Mouse (Mus musculus): ENCODE data around the gene Ttl. TPM values are rescaled to one million over a fixed set of nuclear protein-coding genes. Genes with fewer than 3 reads are reported as not detected.
A peak's percentile ranks its signal among the peaks of the same experiment; 100 is the strongest.

Ttl gene
- polyA plus RNA-seq, 1 experiment from 2014 or later: 35.9 TPM

- no peaks in the 10 kb centered on the region for H3K27me3 ChIP-seq (replicated peaks; ENCODE audit: control insufficient read depth, insufficient read depth, low read length)
- H3K4me1 ChIP-seq (replicated peaks; ENCODE audit: control insufficient read depth, insufficient read depth, low read length): no peaks in the 10 kb centered on the region
- H3K27ac ChIP-seq (ENCODE audit: low read length): no peak within 1 kb of the TSS
- no peak for ATAC-seq
- H3K9me3 ChIP-seq (ENCODE audit: control insufficient read depth, low read length): no peaks in the 10 kb centered on the region
- no peak within 1 kb of the TSS for H3K4me3 ChIP-seq (replicated peaks; ENCODE audit: low read length)
- H3K4me2 ChIP-seq (ENCODE audit: low read length): no peak within 1 kb of the TSS
- no peak within 1 kb of the TSS for H3K9ac ChIP-seq (replicated peaks; ENCODE audit: low read depth, low read length)
- no peaks in the 10 kb centered on the region for H3K36me3 ChIP-seq (ENCODE audit: control insufficient read depth, insufficient read depth)
- WGBS: 74% methylated on average over 8 of the region's 8 CpGs
Observed at GRCm38 (mm10) chr2:129047811-129048210, 17.9 kb upstream of the Ttl start, which contains the start of gene Vinac1. Gene Vinac1 (minus strand): TSS chr2:129048172.

GRCm38 (mm10) chr2:129052451-129052983 is 13.2 kb upstream of the Ttl start:
- H3K9me3 ChIP-seq (ENCODE audit: control insufficient read depth, low read length): no peaks in the 10 kb centered on the region
- H3K27me3 ChIP-seq (replicated peaks; ENCODE audit: control insufficient read depth, insufficient read depth, low read length): no peaks in the 10 kb centered on the region
- no peaks in the 10 kb centered on the region for H3K36me3 ChIP-seq (ENCODE audit: control insufficient read depth, insufficient read depth)
- H3K4me3 ChIP-seq (replicated peaks; ENCODE audit: low read length): no peak overlapping the region
- H3K9ac ChIP-seq (replicated peaks; ENCODE audit: low read depth, low read length): no peak overlapping the region
- no peaks in the 10 kb centered on the region for H3K4me1 ChIP-seq (replicated peaks; ENCODE audit: control insufficient read depth, insufficient read depth, low read length)
- no peak overlapping the region for H3K4me2 ChIP-seq (ENCODE audit: low read length)
- WGBS: 75% methylated on average over 4 of the region's 4 CpGs
- no peak for ATAC-seq
- no peak overlapping the region for H3K27ac ChIP-seq (ENCODE audit: low read length)

GRCm38 (mm10) chr2:129055741-129056140 is 10.0 kb upstream of the Ttl start:
- WGBS: 95% methylated on average over 6 of the region's 6 CpGs
- no peak overlapping the region for H3K4me2 ChIP-seq (ENCODE audit: low read length)
- H3K27ac ChIP-seq (ENCODE audit: low read length): no peak overlapping the region
- no peak overlapping the region for H3K9ac ChIP-seq (replicated peaks; ENCODE audit: low read depth, low read length)
- H3K4me1 ChIP-seq (replicated peaks; ENCODE audit: control insufficient read depth, insufficient read depth, low read length): no peaks in the 10 kb centered on the region
- no peaks in the 10 kb centered on the region for H3K36me3 ChIP-seq (ENCODE audit: control insufficient read depth, insufficient read depth)
- no peaks in the 10 kb centered on the region for H3K27me3 ChIP-seq (replicated peaks; ENCODE audit: control insufficient read depth, insufficient read depth, low read length)
- ATAC-seq: no peak
- H3K4me3 ChIP-seq (replicated peaks; ENCODE audit: low read length): no peak overlapping the region
- H3K9me3 ChIP-seq (ENCODE audit: control insufficient read depth, low read length): no peaks in the 10 kb centered on the region

- Histone ChIP-seq H3K4me1 (replicated peaks; ENCODE audit: control insufficient read depth, insufficient read depth, low read length) (no peaks in the 10 kb centered on the region), H3K27me3 (replicated peaks; ENCODE audit: control insufficient read depth, insufficient read depth, low read length) (no peaks in the 10 kb centered on the region), H3K4me2 (ENCODE audit: low read length) (no peak overlapping the region), H3K4me3 (replicated peaks; ENCODE audit: low read length) (no peak overlapping the region), H3K27ac (ENCODE audit: low read length) (no peak overlapping the region), H3K9me3 (ENCODE audit: control insufficient read depth, low read length) (no peaks in the 10 kb centered on the region), H3K9ac (replicated peaks; ENCODE audit: low read depth, low read length) (no peak overlapping the region), H3K36me3 (ENCODE audit: control insufficient read depth, insufficient read depth) (no peaks in the 10 kb centered on the region)
- no peak; the same call in 1 of the 2 replicates for ATAC-seq
- WGBS: 39% methylated on average over 9 of the region's 9 CpGs
Observed at GRCm38 (mm10) chr2:129056597-129056996, 9.1 kb upstream of the Ttl start.

- Histone ChIP-seq H3K9me3 (ENCODE audit: control insufficient read depth, low read length) (no peaks in the 10 kb centered on the region), H3K4me3 (replicated peaks; ENCODE audit: low read length) (no peak overlapping the region), H3K4me2 (ENCODE audit: low read length) (no peak overlapping the region), H3K36me3 (ENCODE audit: control insufficient read depth, insufficient read depth) (no peaks in the 10 kb centered on the region), H3K27ac (ENCODE audit: low read length) (no peak overlapping the region), H3K27me3 (replicated peaks; ENCODE audit: control insufficient read depth, insufficient read depth, low read length) (no peaks in the 10 kb centered on the region), H3K9ac (replicated peaks; ENCODE audit: low read depth, low read length) (no peak overlapping the region), H3K4me1 (replicated peaks; ENCODE audit: control insufficient read depth, insufficient read depth, low read length) (no peaks in the 10 kb centered on the region)
- 94% methylated on average over 8 of the region's 8 CpGs for WGBS
- no peak for ATAC-seq
Observed at GRCm38 (mm10) chr2:129057256-129057655, 8.5 kb upstream of the Ttl start.

GRCm38 (mm10) chr2:129057920-129058361 is 7.8 kb upstream of the Ttl start:
- 89% methylated on average over 6 of the region's 6 CpGs for WGBS
- no peak for ATAC-seq
- H3K4me1 ChIP-seq (replicated peaks; ENCODE audit: control insufficient read depth, insufficient read depth, low read length): no peaks in the 10 kb centered on the region
- no peak overlapping the region for H3K4me2 ChIP-seq (ENCODE audit: low read length)
- H3K9me3 ChIP-seq (ENCODE audit: control insufficient read depth, low read length): no peaks in the 10 kb centered on the region
- H3K27ac ChIP-seq (ENCODE audit: low read length): no peak overlapping the region
- no peak overlapping the region for H3K9ac ChIP-seq (replicated peaks; ENCODE audit: low read depth, low read length)
- no peak overlapping the region for H3K4me3 ChIP-seq (replicated peaks; ENCODE audit: low read length)
- no peaks in the 10 kb centered on the region for H3K27me3 ChIP-seq (replicated peaks; ENCODE audit: control insufficient read depth, insufficient read depth, low read length)
- no peaks in the 10 kb centered on the region for H3K36me3 ChIP-seq (ENCODE audit: control insufficient read depth, insufficient read depth)

GRCm38 (mm10) chr2:129061456-129062059 is 4.2 kb upstream of the Ttl start:
- H3K27me3 ChIP-seq (replicated peaks; ENCODE audit: control insufficient read depth, insufficient read depth, low read length): no peaks in the 10 kb centered on the region
- no peak overlapping the region for H3K4me3 ChIP-seq (replicated peaks; ENCODE audit: low read length)
- ATAC-seq: no peak
- H3K9me3 ChIP-seq (ENCODE audit: control insufficient read depth, low read length): no peaks in the 10 kb centered on the region
- H3K4me1 ChIP-seq (replicated peaks; ENCODE audit: control insufficient read depth, insufficient read depth, low read length): peaks cover 6% of the 10 kb centered on the region
- H3K9ac ChIP-seq (replicated peaks; ENCODE audit: low read depth, low read length): no peak overlapping the region
- H3K4me2 ChIP-seq (ENCODE audit: low read length): no peak overlapping the region
- 81% methylated on average over 10 of the region's 10 CpGs for WGBS
- no peak overlapping the region for H3K27ac ChIP-seq (ENCODE audit: low read length)
- no peaks in the 10 kb centered on the region for H3K36me3 ChIP-seq (ENCODE audit: control insufficient read depth, insufficient read depth)

GRCm38 (mm10) chr2:129066326-129066725 is 584 bp downstream of the Ttl start:
- peak overlapping the region; percentile 75 for H3K27ac ChIP-seq (ENCODE audit: low read length)
- no peaks in the 10 kb centered on the region for H3K27me3 ChIP-seq (replicated peaks; ENCODE audit: control insufficient read depth, insufficient read depth, low read length)
- H3K4me1 ChIP-seq (replicated peaks; ENCODE audit: control insufficient read depth, insufficient read depth, low read length): peaks cover 30% of the 10 kb centered on the region
- WGBS: under 1% methylated on average over 20 of the region's 20 CpGs
- H3K9ac ChIP-seq (replicated peaks; ENCODE audit: low read depth, low read length): peak overlapping the region; percentile 96
- H3K9me3 ChIP-seq (ENCODE audit: control insufficient read depth, low read length): no peaks in the 10 kb centered on the region
- peak; percentile 81 for ATAC-seq
- peak overlapping the region; percentile 83 for H3K4me2 ChIP-seq (ENCODE audit: low read length)
- H3K4me3 ChIP-seq (replicated peaks; ENCODE audit: low read length): peak overlapping the region; percentile 93
- H3K36me3 ChIP-seq (ENCODE audit: control insufficient read depth, insufficient read depth): 0 out of 2 replicates have a peak, but pooled peaks cover 7% of the 10 kb centered on the region

- no peak overlapping the region for H3K4me3 ChIP-seq (replicated peaks; ENCODE audit: low read length)
- H3K9me3 ChIP-seq (ENCODE audit: control insufficient read depth, low read length): no peaks in the 10 kb centered on the region
- 0 out of 2 replicates have a peak, but pooled peaks cover 7% of the 10 kb centered on the region for H3K36me3 ChIP-seq (ENCODE audit: control insufficient read depth, insufficient read depth)
- H3K9ac ChIP-seq (replicated peaks; ENCODE audit: low read depth, low read length): no peak overlapping the region
- H3K27me3 ChIP-seq (replicated peaks; ENCODE audit: control insufficient read depth, insufficient read depth, low read length): no peaks in the 10 kb centered on the region
- no peak for ATAC-seq
- WGBS: 88% methylated on average over 3 of the region's 3 CpGs
- H3K4me1 ChIP-seq (replicated peaks; ENCODE audit: control insufficient read depth, insufficient read depth, low read length): peaks cover 27% of the 10 kb centered on the region
- no peak overlapping the region for H3K4me2 ChIP-seq (ENCODE audit: low read length)
- no peak overlapping the region for H3K27ac ChIP-seq (ENCODE audit: low read length)
Observed at GRCm38 (mm10) chr2:129070296-129070695, 4.6 kb downstream of the Ttl start.
